Mouse (Mus musculus): ENCODE results near the gene Gm20425. TPM values are rescaled to one million over a fixed set of nuclear protein-coding genes. Genes with fewer than 3 reads are reported as not detected.
A peak's percentile ranks its signal among the peaks of the same experiment; 100 is the strongest.
"Not testable (repeated sequence)": the region's sequence is repeated elsewhere in the genome, so short reads cannot be mapped to it uniquely, and the experiment has no call there.

Gm20425 gene
- polyA plus RNA-seq, 1 experiment from 2014 or later = 1.4 TPM

DNA sequence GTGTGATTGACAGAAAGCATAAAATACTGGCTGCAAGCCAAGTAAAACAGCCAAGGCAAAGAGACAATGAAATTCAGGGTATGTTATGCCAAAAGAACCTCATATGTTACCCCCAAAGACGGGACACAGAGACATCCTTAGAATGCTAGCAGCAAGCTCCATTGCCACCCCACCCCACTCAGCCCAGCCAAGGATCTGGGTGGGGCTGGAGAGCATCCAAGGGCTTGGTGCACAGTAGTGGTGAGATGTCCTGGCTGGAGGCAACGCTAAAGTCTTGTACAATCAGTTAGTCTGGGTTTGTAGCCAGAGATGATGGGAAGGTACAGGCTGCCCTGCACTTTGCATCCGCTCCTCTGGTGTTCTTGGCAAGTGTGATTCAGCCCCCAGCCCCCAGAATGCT is 49.8 kb downstream of the Gm20425 start:
- peak overlapping the region; percentile 63 for H3K9ac ChIP-seq (ENCODE audit: low read depth, low read length)
- peak overlapping the region; percentile 68 for H3K4me2 ChIP-seq (replicated peaks; ENCODE audit: low read depth, low read length)
- H3K4me1 ChIP-seq (ENCODE audit: control insufficient read depth, insufficient read depth, low read length) = no peaks in the 10 kb centered on the region
- peak; percentile 17 for ATAC-seq (ENCODE audit: low FRiP score, low TSS enrichment)
- H3K4me3 ChIP-seq (ENCODE audit: low read length) = peak overlapping the region; percentile 47
- no peak overlapping the region for H3K27ac ChIP-seq (ENCODE audit: low read depth, low read length)
- no peaks in the 10 kb centered on the region for H3K27me3 ChIP-seq (ENCODE audit: control insufficient read depth, insufficient read depth, low read length)
- no peaks in the 10 kb centered on the region for H3K9me3 ChIP-seq (ENCODE audit: control insufficient read depth, low read length)
- no peaks in the 10 kb centered on the region for H3K36me3 ChIP-seq (ENCODE audit: control insufficient read depth, insufficient read depth, low read length)
- WGBS = 72% methylated on average over 3 of the region's 3 CpGs

DNA sequence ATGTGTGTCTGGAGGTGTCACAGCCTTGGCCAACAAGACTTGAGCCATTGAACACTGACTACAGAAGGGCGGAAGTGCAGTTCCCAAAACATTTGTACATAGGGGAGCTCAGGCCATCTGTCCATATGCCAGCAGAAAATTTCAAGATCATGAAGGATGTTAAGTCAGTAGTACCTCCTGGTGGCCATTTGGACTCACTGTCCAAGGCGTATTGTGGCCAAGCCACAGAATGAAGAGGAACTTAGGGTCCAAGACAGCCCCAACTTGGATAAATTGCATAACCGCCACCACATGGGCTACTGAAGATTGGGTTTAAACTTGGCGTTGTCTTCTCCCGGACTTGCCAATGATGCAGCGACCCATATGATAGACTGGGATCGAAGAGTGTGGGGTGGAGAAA is 54.4 kb downstream of the Gm20425 start:
- Histone ChIP-seq H3K9ac (ENCODE audit: low read depth, low read length) (no peak overlapping the region), H3K4me1 (ENCODE audit: control insufficient read depth, insufficient read depth, low read length) (no peaks in the 10 kb centered on the region), H3K36me3 (ENCODE audit: control insufficient read depth, insufficient read depth, low read length) (no peaks in the 10 kb centered on the region), H3K9me3 (ENCODE audit: control insufficient read depth, low read length) (no peaks in the 10 kb centered on the region), H3K27ac (ENCODE audit: low read depth, low read length) (no peak overlapping the region), H3K4me2 (replicated peaks; ENCODE audit: low read depth, low read length) (no peak overlapping the region), H3K4me3 (ENCODE audit: low read length) (no peak overlapping the region), H3K27me3 (ENCODE audit: control insufficient read depth, insufficient read depth, low read length) (no peaks in the 10 kb centered on the region)
- WGBS = 95% methylated on average over 7 of the region's 7 CpGs
- ATAC-seq (ENCODE audit: low FRiP score, low TSS enrichment) = no peak

DNA sequence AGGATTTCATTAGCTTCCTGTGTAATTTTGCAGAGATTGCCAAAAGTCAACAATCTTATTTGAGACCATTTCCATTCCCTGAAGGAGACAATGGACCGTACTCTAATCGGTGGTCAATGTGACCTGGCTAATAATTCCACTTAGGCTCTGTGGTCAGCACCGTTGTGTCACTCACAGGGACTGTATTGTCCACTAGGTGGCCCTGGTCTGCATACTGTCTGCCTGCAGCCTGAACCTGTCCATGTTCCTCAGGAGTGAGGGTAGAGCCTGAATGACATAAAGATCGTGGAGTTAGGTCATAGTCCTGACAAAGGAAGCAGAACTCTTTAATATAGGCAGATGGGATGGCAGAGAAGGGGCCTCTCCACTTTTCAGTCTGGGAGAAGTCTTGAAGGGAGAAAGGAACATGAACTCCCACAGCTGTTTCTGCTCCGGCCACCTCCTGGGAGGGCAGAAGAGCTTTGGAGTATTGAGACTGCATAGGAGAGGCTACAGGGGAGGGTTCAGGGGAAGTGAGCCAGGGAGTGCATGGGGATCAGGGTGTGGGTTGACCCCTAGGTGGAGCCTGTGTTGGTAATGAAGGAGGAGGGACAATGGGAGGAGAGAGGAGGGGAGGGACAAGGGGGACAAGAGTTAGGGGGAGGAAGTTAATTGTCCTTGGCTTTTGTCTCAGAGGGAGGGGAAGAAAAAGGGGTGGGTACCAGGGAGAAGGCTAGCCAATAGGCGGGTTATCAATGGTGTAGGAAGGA is 55.2 kb downstream of the Gm20425 start:
- peak; percentile 48; the same call in 1 of the 2 replicates for ATAC-seq (ENCODE audit: low FRiP score, low TSS enrichment)
- no peaks in the 10 kb centered on the region for H3K27me3 ChIP-seq (ENCODE audit: control insufficient read depth, insufficient read depth, low read length)
- H3K4me3 ChIP-seq (ENCODE audit: low read length) = no peak overlapping the region
- no peak overlapping the region for H3K27ac ChIP-seq (ENCODE audit: low read depth, low read length)
- 49% methylated on average over 6 of the region's 6 CpGs for WGBS
- H3K9me3 ChIP-seq (ENCODE audit: control insufficient read depth, low read length) = no peaks in the 10 kb centered on the region
- no peak overlapping the region for H3K9ac ChIP-seq (ENCODE audit: low read depth, low read length)
- H3K4me2 ChIP-seq (replicated peaks; ENCODE audit: low read depth, low read length) = no peak overlapping the region
- H3K36me3 ChIP-seq (ENCODE audit: control insufficient read depth, insufficient read depth, low read length) = no peaks in the 10 kb centered on the region
- no peaks in the 10 kb centered on the region for H3K4me1 ChIP-seq (ENCODE audit: control insufficient read depth, insufficient read depth, low read length)

DNA sequence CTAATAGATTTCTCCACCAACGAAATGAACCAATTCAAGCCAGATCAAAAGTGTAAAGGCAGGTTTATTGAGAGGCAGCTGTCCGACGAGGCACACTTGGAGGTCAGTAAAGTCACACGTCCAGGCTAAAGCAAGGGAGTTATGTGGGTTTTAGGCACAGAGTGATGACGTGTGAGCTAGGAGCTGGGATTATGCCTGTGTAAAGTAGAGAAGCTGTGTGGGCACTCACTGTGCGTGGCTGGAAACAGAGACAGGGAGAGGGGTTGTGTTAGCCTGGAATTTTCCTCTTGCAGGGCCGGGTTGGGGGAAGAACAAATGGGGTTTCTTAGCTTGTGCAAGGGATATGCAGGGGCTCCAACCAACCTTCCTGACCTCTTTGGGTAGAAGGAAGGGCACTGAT is 61.3 kb downstream of the Gm20425 start:
- no peak overlapping the region for H3K9ac ChIP-seq (ENCODE audit: low read depth, low read length)
- H3K9me3 ChIP-seq (ENCODE audit: control insufficient read depth, low read length) = no peaks in the 10 kb centered on the region
- H3K36me3 ChIP-seq (ENCODE audit: control insufficient read depth, insufficient read depth, low read length) = no peaks in the 10 kb centered on the region
- 47% methylated on average over 7 of the region's 7 CpGs for WGBS
- H3K4me1 ChIP-seq (ENCODE audit: control insufficient read depth, insufficient read depth, low read length) = no peaks in the 10 kb centered on the region
- no peak overlapping the region for H3K4me2 ChIP-seq (replicated peaks; ENCODE audit: low read depth, low read length)
- no peak overlapping the region for H3K4me3 ChIP-seq (ENCODE audit: low read length)
- no peaks in the 10 kb centered on the region for H3K27me3 ChIP-seq (ENCODE audit: control insufficient read depth, insufficient read depth, low read length)
- no peak for ATAC-seq (ENCODE audit: low FRiP score, low TSS enrichment)
- no peak overlapping the region for H3K27ac ChIP-seq (ENCODE audit: low read depth, low read length)

DNA sequence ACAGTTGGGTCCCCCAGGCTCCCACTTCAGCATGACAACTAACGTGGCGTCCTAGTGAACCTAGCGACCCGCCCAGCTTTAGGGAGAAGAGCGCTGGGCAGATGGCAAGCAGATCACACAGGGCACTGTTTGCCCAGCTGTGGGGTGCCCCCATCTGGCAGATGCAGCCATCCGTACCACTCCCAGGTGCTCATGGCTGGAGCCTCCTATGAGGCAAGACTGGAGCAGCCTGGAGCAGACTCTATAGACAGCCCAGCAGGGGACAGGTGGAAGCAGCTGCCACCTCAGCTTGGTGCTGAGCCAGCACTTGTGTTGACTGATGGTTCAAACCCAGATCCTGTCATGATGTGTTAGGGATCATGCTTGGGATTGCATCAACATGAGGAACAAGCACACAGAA is 62.1 kb downstream of the Gm20425 start:
- Histone ChIP-seq H3K9me3 (ENCODE audit: control insufficient read depth, low read length) (no peaks in the 10 kb centered on the region), H3K4me2 (replicated peaks; ENCODE audit: low read depth, low read length) (no peak overlapping the region), H3K36me3 (ENCODE audit: control insufficient read depth, insufficient read depth, low read length) (no peaks in the 10 kb centered on the region), H3K4me3 (ENCODE audit: low read length) (no peak overlapping the region), H3K4me1 (ENCODE audit: control insufficient read depth, insufficient read depth, low read length) (no peaks in the 10 kb centered on the region), H3K27me3 (ENCODE audit: control insufficient read depth, insufficient read depth, low read length) (no peaks in the 10 kb centered on the region), H3K9ac (ENCODE audit: low read depth, low read length) (no peak overlapping the region), H3K27ac (ENCODE audit: low read depth, low read length) (no peak overlapping the region)
- WGBS = 73% methylated on average over 6 of the region's 6 CpGs
- peak; percentile 50; the same call in 1 of the 2 replicates for ATAC-seq (ENCODE audit: low FRiP score, low TSS enrichment)

DNA sequence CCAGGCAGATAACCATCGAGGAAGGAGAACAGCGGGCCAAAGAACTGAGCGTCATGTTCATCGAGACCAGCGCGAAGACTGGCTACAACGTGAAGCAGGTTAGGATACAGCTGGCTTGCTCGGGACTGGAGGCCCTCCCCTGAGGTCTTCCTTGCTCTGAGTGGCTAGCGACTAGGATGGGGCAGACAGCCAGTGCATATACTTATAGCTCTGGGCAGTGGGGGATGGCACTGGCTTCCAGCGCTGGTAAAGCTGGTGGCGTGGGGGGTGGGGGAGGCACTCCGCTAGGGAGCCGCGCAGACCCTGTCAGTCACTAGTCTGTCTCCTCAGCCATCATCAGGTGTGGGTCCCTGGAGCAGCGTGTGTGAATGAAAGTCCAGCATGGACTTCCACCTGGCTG is 66.3 kb downstream of the Gm20425 start:
- H3K4me1 ChIP-seq (ENCODE audit: control insufficient read depth, insufficient read depth, low read length) = no peaks in the 10 kb centered on the region
- H3K4me2 ChIP-seq (replicated peaks; ENCODE audit: low read depth, low read length) = no peak overlapping the region
- ATAC-seq (ENCODE audit: low FRiP score, low TSS enrichment) = no peak
- no peak overlapping the region for H3K9ac ChIP-seq (ENCODE audit: low read depth, low read length)
- H3K9me3 ChIP-seq (ENCODE audit: control insufficient read depth, low read length) = no peaks in the 10 kb centered on the region
- no peak overlapping the region for H3K27ac ChIP-seq (ENCODE audit: low read depth, low read length)
- no peaks in the 10 kb centered on the region for H3K27me3 ChIP-seq (ENCODE audit: control insufficient read depth, insufficient read depth, low read length)
- WGBS = 75% methylated on average over 15 of the region's 15 CpGs
- no peak overlapping the region for H3K4me3 ChIP-seq (ENCODE audit: low read length)
- H3K36me3 ChIP-seq (ENCODE audit: control insufficient read depth, insufficient read depth, low read length) = no peaks in the 10 kb centered on the region

DNA sequence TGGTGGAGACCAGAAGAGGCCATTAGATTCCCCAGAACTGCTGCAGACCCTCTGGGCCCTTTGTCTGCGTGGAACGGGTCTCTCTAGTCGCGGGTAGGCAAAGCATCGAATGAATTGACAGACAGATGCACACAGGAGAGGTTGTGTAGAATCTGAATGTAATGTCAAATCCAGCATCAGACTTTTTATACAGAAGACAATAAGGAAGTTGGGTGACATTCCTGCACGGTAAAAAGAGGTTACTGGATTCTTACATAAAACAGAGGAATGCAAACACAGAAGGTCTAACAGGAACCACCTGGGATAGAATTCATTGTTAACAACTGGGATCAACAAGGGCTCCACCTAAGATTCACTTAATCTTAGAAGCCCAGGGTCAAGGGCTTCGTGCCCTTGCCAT is 74.9 kb downstream of the Gm20425 start:
- not testable (repeated sequence) for H3K27me3 ChIP-seq (ENCODE audit: control insufficient read depth, insufficient read depth, low read length); H3K9ac ChIP-seq (ENCODE audit: low read depth, low read length); ATAC-seq (ENCODE audit: low FRiP score, low TSS enrichment); H3K4me3 ChIP-seq (ENCODE audit: low read length); H3K4me2 ChIP-seq (replicated peaks; ENCODE audit: low read depth, low read length); H3K36me3 ChIP-seq (ENCODE audit: control insufficient read depth, insufficient read depth, low read length); H3K4me1 ChIP-seq (ENCODE audit: control insufficient read depth, insufficient read depth, low read length); H3K27ac ChIP-seq (ENCODE audit: low read depth, low read length); H3K9me3 ChIP-seq (ENCODE audit: control insufficient read depth, low read length)
- 85% methylated on average over 7 of the region's 7 CpGs for WGBS

DNA sequence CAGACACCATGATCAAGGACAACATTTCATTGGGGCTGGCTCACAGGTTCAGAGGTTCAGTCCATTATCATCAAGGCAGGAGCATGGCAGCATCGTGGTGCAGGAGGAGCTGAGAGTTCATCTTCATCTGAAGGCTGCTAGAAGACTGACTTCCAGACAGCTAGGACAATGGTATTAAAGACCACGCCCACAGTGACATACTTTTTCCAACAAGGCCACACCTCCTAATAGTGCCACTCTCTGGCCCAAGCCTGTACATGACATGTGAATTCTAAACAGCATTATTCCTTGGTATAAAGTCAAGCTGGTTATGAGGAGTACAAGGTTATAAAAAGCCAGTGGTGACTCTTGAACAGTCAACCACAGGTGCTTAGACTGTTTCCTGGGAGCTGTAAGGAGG is 75.5 kb downstream of the Gm20425 start:
- H3K9me3 ChIP-seq (ENCODE audit: control insufficient read depth, low read length) = no peaks in the 10 kb centered on the region
- ATAC-seq (ENCODE audit: low FRiP score, low TSS enrichment) = no peak

DNA sequence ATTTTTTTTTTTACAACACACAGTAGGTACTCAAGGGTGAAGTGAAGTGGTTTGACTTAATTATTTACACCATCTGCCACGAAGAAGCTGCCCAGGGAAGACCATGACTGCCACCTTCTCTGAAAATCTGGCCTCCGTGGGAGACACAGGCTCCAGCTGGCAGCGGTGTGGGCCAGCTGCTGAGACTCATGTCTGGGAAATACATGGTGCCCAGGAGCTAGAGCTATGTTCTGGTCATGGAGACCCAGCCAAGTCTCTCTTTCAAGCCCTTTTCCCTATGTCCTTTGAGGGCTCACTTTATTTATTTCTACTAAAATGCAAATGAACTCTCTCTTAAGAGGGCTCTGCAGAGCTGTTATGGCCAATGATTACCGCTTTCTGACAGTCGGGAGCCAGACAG is 76.8 kb downstream of the Gm20425 start:
- Histone ChIP-seq H3K9me3 (ENCODE audit: control insufficient read depth, low read length) (no peaks in the 10 kb centered on the region), H3K27me3 (ENCODE audit: control insufficient read depth, insufficient read depth, low read length) (no peaks in the 10 kb centered on the region), H3K4me2 (replicated peaks; ENCODE audit: low read depth, low read length) (no peak overlapping the region), H3K4me1 (ENCODE audit: control insufficient read depth, insufficient read depth, low read length) (no peaks in the 10 kb centered on the region), H3K4me3 (ENCODE audit: low read length) (no peak overlapping the region), H3K9ac (ENCODE audit: low read depth, low read length) (no peak overlapping the region), H3K27ac (ENCODE audit: low read depth, low read length) (no peak overlapping the region), H3K36me3 (ENCODE audit: control insufficient read depth, insufficient read depth, low read length) (no peaks in the 10 kb centered on the region)
- 72% methylated on average over 5 of the region's 5 CpGs for WGBS
- ATAC-seq (ENCODE audit: low FRiP score, low TSS enrichment) = no peak

More for the DNA sequence above, 75.5 kb downstream of the Gm20425 start:
- Histone ChIP-seq H3K27ac (ENCODE audit: low read depth, low read length) (no peak overlapping the region), H3K4me1 (ENCODE audit: control insufficient read depth, insufficient read depth, low read length) (no peaks in the 10 kb centered on the region), H3K36me3 (ENCODE audit: control insufficient read depth, insufficient read depth, low read length) (no peaks in the 10 kb centered on the region), H3K4me3 (ENCODE audit: low read length) (no peak overlapping the region), H3K27me3 (ENCODE audit: control insufficient read depth, insufficient read depth, low read length) (no peaks in the 10 kb centered on the region), H3K9ac (ENCODE audit: low read depth, low read length) (no peak overlapping the region), H3K4me2 (replicated peaks; ENCODE audit: low read depth, low read length) (no peak overlapping the region)
- WGBS = 93% methylated on average over 2 of the region's 2 CpGs
